Mouse (Mus musculus): ENCODE results near the gene Adgrg6.

DNA sequence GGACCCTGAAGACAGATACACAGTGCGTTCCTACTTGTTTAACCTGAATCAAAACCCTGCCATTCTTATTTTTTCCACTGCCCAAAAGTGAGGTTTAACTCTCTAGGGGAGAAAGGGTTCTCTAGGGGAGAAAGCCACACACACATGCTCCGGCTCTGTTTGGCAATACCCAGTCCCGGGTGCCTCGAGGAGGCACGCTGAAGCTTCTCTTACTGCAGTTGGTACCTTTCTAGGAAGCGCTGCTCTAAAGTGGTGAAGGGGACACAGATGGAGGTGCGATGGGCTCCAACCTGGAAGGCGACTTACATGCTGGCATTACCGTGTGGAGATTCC is 885 bp downstream of the Adgrg6 start:
- no peak for TF ChIP-seq FLI1 (IDR thresholded peaks at IDR 0.05; ENCODE audit: low read length)
- no peak for TF ChIP-seq GATA1 (IDR thresholded peaks at IDR 0.05; ENCODE audit: borderline replicate concordance, low read length)

Data from megakaryocyte, embryonic 14.5 days (primary cell).